Mouse (Mus musculus): ENCODE measurements at regions not wholly inside any gene's neighbourhood (a gene's known extent, or its start where the extent isn't known, plus 50 kb on each side); places are given as distances from the start of the nearest gene placed in this dataset.
A peak's percentile ranks its signal among the peaks of the same experiment; 100 is the strongest.

DNA sequence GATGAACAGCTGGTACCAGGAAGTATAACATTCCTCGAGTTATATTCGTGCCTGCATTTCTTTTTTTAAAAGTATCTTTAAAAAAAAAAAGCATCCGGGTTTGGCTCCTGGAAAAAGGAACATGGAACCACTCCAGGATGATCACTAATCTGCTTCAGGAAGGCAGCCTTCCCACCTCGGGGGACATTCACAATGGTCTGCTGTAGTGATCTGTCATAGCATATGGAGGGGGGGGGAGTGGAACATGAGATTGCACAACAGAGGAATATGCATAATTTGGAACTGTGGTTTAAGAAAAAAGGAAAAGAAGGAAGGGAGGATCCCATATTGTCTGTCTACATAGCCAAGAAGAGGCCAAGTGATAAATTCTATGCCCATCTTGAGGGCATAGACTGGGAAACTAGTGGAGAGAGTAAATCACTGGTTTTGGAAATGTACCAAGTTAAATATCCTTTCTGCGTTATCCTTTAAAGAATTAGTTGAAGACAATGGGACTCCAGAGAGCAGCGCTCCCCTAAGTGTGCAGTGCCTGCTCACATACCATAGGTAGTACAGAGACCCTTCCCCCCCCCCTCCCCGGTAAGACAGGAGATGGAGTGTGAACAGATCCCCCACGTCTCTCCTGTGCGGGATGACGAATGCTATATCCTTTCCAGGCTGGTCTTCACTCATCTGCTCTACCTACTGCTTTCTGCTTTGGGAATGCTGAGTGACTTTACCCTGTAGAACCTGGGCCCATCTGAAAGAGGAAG, 240.0 kb downstream of the Ndfip2 start:
- no peak for DNase-seq

DNA sequence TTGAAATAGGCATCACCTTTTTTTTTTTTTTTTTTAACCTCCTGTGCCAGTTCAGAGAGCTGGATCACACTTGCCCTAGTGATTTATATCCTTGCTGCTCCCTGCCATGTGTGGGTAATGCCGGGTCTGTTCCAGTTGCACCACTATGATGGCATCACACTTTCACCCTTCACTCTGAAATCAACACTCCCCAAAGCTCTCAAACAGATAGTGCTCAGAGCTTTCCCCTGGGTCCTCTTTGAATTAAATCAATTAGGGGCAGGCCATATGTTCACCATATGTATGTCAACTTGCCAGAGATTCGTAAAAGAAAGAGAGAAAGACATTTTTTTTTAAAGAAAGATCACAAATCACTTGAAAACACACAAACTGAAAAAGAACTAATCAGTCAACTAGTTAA, 236.8 kb downstream of the Ndfip2 start:
- no peak for DNase-seq

DNA sequence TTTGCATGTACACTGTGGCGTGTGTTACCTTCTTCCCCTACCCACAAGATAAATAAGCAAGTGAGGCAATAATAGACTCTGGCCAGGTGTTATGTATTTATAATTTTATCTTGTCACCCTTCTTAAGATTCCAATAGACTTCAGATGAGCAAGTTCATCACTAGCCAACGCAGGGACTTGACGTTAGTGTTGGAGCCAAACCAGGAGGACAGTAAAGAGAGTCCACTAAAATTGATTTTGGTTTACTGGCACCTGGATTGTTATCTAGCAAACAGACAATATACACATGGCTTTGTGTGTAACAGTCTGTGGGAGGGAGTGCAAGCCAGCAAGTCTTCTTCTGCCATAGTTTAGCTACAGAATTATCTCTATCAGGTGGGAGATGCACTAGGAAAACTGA, 236.0 kb downstream of the Ndfip2 start:
- DNase-seq = no peak

DNA sequence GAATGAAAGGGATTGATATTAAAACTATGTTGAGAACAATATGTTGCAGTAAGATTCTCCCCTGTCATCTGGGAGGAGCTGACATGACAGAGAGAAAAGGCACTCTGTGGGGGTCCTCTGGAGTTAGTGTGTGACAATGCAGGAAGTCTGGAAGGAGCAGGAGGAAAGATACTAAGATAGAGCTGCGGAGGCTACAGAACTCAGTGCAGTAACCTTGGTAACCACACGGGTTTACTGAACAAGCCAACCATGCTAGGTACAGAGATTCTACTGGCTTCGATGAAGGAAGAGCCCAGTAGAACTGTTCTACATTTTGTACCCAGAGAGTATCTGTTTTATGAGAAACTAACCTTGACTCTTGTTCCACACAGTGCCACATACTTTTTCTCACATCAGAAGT, 231.8 kb downstream of the Ndfip2 start:
- DNase-seq = no peak

DNA sequence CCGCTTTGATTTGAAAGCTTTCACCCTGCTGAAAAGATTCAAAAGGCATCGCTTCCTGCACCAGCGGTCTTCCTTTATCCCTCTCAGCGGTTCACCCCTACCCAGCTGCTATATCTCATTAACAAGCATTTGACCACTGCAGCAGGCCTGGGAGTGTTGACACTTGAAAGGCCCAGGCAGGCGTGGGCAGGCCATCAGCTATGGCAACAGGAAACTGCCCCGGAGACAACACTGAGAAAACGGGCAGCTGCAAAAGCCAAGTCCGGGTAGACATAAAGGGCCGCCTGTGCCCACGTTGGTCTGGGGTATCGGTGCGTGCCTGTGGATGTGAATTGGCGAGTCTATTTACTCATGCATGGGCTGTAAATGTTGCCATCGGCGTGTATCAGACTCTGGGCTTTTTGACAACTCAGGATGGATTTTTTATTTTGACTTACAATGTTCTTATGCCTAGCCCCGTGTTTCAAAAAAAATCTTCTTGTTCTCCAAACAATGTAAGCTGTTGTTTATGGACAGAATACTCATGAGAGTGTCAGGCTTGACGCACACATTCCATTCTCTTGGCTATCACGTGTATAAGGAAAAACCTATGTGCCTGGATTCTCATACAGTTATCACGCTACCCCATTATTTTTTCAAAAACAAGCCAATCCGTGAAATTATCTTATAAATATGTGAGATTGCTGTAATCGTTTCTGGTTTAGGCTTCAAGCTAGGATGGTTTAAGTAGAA, 225.1 kb downstream of the Ndfip2 start:
- DNase-seq = no peak

DNA sequence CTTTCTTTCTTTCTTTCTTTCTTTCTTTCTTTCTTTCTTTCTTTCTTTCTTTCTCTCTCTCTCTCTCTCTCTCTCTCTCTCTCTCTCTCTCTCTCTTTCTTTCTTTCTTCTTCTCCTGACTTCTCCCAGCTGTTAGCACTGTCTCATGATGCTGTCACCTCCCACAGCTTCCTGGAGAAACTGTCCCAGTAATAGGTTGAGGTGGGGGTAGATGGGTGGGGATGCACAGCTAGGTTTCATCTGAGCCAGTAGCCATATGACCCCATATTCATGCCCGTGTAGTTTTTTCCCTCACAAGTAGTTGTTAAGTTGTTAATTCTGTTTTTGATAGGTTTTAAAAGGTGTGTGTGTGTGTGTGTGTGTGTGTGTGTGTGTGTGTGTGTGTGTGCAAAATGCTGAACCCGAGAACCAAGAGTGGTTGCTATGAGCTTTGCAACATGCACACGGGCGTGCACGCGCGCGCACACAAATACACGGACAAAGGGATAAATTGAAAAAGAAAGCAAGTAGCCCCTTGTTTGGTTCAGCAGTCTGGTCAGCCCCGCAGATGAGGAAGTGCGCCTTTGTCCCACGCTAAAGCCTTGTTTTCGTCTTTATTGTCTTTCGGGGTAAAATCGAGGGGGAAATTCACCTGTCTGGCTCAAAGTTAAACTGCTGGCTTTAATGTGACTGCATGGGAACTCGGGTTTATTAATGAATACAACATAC, 224.4 kb downstream of the Ndfip2 start:
- DNase-seq = no peak

DNA sequence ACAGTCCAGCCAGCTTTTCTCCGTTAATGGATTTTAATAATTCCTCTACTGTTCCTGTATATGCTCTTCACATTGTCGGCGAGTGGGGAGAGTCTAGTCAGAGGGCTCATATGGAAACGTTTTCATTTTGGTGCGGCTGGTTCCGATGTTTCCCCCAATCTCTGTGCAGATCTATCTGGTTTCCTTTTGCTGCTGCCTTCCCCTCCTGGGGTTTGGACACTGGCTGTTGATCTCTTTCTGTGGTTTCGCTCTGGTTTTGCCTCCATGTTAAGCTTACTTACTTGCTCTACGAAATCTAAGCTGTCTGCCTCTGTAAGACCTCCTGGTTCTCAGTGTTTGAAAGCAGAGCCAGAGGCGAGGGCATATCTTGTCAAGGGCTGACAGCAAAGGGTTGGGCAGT, 221.7 kb downstream of the Ndfip2 start:
- no peak for DNase-seq

DNA sequence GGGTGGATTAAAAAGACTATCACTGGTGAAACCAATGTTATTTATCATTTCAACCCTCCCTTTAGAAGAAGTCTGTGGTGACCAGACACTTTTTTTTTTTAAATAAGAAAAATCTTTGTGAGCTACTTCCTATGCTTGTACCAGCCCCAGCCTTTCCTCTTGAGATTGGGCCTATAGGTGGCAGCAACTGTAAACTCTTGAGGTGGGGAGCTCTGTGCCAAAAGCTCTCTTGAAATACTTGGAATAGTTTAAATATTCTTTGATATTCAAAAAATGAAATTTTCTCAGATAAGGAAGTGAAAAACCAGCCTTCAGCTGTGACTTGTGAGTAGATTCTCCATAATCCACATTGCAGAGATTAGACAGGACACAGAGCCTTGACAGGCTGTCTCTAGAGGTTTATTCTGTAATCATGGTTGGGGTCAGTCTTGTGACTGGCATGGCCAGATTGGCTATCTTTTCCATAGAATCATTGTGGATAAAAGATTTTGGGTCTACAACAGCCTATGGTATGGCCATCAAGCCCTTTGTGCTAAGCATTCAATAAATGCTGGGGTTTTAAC, 216.7 kb downstream of the Ndfip2 start:
- peak in 1 of 2 experiments; percentile 41 for DNase-seq

DNA sequence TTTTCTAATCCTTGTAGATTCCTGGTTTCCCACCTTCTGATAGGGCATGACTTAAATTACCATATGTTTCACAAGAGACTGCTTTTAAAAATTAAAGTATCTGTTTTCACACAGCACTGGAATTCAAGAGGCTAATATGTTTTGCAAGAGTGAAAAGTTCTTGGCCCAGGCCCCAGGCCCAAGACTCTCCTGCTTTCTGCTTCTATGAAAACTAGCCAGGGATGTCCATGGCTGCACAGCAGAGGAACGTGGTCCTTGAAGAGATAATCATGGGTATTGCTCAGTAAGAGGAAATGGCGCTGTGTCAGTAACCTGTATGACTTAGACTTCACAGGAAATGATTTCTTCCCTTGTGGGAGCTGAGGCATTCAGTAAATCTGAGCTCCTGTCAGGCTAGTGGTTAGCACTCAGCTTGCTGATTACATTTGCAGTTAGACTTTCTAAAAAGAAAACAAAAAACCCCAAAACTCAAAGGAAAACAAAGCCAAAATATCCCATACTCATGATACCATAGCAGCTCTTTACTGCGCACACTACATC, 190.6 kb downstream of the Ndfip2 start:
- DNase-seq = no peak

DNA sequence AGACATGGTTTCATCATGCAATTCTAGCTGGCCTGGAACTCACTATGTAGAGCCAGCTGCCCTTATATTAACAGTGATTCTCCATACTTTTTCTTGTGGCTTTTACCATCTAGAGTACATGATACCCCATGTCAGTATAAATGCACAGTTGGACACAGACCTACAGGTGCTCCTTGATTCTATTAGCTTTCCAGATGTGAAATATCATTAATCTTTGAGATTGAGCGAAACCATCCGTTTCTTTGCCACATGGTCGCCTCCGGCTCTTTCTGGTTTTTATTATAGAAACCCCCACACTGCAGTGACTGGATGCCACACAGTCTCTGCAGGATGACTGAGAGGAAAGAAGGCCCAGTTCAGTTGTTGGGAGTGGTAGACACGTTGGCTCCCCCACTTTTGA, 188.7 kb downstream of the Ndfip2 start:
- no peak for DNase-seq

DNA sequence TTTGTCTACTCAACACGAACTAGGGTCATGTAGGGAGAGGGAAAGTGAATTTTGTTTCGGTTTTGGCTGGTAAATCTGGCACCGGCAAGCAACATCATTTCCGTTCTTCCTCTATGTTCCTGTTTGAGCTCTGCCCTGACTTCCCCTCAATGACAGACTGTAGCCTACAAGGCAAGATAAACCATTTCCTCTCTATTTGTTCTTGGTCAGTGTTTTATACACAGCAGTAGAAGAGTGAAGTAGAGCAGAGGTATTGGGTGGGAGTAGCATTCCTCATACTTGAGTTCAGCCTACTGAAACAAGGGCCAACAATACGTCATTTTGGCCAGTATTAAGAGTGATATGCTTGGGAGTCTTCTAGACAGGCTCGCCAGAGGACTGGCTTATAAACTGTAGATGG, 177.0 kb downstream of the Ndfip2 start:
- no peak for DNase-seq

DNA sequence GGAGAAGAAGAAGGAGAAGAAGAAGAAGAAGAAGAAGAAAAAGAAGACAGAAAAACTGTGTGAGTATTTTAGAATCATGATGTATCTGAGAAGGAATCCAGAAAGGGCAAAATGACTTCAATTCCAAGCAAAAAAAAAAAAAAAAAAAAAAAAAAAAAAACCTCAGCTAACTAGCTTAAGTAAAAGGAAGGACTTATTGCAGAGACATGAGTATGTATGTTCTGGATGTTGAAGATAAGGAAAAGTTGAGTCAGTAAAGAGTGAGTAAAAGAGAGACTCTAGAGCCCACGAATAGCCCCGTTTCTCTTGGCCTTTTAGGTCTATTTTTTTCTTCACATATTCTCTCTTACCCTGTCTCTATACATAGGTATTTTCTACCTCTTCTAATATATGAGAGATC, 175.1 kb downstream of the Ndfip2 start:
- no peak for DNase-seq

DNA sequence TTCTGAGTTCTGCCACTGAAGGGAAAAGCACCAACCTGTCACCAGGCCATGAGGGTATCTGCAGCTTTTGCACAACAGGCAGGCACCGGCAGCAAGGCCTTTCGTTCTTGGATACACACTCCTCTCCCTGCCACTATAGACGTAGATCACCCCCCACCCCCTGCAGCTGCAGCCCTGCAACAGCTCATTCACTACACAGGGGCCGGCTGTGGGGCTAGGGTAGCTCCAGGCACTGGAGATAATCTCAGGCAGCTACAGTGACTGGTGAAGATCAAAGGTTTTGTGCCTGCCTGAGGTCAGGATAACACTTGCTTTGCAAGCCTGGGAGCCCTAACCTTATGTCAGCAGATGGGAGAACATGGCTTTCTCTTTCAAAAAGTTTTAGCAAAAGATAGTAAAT, 174.3 kb downstream of the Ndfip2 start:
- DNase-seq = no peak

DNA sequence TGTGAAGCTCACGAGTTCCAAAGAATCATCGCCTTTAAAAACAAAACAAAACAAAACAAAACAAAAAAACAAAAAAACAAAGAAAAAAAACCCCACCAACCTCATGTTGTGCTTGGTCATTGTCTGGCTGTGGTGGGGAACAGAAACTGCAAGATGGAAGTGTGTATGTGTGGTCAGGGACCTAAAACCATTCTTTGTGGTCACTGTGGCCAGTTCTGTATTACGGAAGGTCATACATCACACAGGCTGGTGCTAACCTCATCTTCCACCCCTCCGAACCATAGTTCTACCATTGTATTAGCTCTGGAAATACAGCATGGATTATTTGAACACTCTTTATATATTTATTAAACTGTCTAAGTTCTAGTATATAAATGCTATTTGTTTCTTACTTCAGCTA, 173.2 kb downstream of the Ndfip2 start:
- no peak for DNase-seq

DNA sequence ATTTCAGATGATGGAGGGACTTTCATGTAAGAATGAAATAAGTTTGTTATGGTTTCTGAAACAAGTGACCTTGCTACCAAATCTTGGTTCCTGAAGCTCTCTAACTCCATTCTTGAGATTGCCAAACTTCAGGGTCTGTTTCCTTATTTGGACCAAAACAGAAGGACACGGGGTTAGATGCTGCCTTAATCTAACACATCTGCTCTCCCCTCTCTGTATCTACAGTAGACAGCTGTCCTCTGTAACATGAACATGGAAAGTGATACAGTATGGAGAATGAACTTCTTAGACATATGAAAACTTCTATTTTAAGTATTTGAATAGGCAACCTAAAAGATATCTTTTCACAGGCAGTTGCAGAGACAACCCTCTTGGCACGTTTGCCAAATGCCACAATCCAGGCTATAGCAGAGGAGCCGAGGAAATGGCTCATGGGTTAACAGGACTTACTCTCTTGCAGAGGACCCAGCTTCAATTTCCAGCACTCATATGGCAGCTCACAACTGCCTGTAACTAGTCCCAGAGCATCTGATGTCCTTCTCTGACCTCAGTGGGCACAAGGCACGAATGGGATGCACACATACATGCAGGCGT, 171.4 kb downstream of the Ndfip2 start:
- DNase-seq = no peak

DNA sequence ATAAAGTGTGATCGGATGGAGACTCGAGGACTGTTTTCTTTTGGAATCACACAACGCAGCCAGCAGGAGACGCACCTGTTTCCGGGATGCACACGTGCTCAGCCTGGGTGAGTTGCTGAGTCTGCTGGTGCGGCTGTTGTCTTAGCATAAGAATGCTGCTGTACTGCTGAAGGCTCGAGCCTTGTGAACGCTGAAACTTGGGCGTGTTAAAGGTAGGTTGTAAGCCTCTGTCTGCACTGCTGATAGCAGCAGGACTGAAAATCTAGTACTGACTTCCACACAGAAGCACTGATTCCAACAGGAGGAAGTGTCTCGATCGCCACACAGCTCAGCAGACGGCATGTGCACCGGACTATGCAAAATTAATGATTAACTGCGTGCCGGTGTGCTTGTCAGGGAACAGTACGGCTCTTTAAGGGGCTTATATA, 169.1 kb downstream of the Ndfip2 start:
- DNase-seq = peak; percentile 16 to 19

DNA sequence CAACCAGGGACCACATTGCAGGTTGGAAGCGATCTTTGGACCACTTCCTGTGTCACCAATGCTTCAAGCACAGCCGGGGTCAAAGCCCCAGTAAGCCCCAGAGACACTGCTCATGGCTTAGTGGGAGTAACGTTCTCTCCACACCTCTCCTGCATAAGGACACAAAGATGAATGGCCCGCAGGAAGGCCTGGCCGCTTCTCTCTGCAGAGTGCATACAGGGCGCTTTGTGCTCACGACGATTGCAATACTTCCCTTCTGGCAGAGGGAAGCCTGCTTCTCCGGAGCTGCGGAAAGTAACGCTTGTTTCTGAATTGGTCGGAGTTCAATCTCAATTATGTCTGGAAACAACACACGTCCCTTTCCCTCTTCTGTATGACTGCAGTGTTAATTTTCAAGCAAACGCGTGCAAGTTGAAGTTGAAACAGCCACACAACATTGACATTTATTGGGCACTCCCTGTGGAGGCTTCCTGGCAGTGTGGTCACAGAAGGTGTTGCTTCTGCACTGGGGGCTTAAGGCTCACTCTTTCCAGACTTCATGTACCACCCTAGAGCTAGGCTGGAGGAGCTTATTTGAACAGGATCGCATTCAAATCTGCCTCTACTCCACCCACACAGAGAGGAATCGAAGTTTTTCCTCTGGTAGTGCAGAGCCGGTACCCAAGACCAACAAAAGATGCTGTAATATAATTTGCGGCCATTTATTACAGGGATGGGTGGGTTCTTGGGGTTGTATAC, 168.4 kb downstream of the Ndfip2 start:
- no peak for DNase-seq

DNA sequence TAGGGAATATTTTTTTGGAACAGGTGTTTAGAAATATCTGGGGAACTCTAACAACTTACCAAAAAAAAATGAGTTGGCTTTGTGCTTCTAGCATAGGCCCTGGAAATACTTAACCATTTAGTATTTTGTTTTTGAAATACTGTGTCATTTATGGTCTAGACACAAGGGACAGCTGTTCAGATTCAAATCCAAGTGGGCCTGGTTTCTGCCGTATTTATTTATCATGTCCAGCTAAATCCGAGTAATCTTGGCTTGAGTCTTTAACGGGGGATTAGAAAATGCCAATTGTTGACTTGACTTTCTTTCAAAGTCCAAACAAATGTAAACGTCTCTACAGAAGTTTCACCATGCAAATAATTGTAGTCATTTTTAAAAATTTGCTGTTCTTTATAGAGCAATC, 159.6 kb downstream of the Ndfip2 start:
- DNase-seq = no peak

DNA sequence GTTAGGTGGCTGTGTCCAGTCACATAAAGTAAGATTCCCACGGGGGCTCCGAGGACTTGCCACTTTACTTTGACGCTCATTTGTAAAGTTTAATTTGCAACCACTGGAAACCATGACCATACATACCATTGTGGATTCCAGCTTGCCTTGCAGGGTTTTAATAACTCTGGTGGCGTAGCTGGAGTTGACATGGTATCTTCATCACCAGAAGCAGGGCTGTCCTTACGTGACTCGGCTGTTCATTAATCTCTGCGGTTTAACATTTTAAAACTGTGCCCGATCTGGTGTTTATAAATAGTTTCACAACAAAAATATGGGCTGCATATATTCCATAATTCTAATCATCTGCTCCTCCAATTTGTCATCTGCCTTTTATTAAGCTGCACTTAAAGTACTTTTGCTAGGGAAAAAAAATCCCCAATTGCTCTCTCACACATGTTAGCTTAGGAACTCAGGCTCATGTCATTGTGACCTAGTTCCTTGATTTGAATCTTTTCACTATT, 159.1 kb downstream of the Ndfip2 start:
- no peak for DNase-seq

DNA sequence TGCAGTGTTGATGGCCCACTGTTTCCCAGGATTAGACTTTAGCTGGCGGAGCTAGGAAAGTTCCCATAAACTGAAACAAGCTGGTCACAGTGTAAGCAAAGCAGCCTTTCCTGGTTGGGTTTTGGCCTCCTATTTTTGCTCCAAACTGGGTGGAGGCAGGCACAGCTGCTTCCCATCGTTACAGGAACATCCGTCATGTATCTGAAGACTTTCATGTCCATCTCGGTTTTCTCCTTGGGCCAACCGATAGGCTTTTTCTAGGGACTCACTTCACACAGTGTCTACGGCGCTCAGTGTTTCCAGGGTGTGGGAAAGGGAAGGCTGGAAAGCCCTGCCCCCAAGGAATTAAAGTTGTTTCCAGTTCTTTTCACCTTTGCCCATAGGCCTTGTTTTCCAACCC, 158.6 kb downstream of the Ndfip2 start:
- no peak for DNase-seq

DNA sequence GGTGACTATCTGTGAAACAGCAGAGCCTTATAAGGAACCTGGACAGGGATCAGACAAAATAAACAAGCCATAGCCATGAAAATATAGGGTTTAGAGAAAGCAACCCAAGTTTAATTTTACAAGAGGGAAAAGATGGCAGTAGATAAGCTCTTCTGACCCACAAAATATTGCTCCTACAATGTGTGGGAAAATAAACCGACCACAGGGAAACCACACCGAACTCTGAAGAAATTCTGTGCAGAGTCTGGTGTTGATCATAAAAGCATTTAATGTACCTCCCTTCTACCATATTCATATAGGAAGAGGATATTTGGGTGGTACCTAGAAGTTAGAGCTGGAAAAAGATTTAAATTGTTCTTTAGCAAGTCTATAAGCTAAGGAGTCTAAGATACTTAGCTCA, 146.3 kb downstream of the Ndfip2 start:
- DNase-seq = no peak

DNA sequence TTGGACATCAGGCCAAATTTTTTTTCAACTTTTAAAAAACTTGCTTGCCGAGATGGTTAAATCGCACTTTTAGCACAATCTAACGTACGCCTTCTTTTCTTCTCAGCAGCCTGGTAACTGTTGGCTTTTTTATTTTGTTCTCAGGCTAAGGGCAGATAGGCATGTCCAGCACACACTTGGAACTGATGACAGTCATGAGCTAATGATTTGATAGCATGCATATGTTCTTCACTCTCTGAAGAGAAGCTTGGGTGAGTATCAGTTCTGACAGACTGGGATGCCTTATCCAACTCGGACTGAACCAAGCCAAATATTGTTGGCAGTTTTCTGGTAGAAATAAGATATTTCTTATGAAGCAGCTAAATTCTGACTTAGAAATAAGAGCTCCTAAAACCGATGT, 145.9 kb downstream of the Ndfip2 start:
- no peak for DNase-seq

All from thymus, postnatal 36 days (tissue).